Mouse (Mus musculus): ENCODE results near the gene Camk2g. TPM values are rescaled to one million over a fixed set of nuclear protein-coding genes. Genes with fewer than 3 reads are reported as not detected.
A peak's percentile ranks its signal among the peaks of the same experiment; 100 is the strongest.

Camk2g gene
- total RNA-seq, 2 experiments from 2014 or later = 186 to 188 TPM

GRCm38 (mm10) chr14:20702741-20703381 is 91.0 kb downstream of the Camk2g start, which contains the start of gene Chchd1:
Gene Chchd1, plus strand, starts transcription at chr14:20703006.
- peak; percentile 90 to 93 for DNase-seq (ENCODE audit: low spot score in 2 of 2)

GRCm38 (mm10) chr14:20702096-20702740 is 91.7 kb downstream of the Camk2g start:
- no peak for DNase-seq (ENCODE audit: low spot score in 2 of 2)

DNA sequence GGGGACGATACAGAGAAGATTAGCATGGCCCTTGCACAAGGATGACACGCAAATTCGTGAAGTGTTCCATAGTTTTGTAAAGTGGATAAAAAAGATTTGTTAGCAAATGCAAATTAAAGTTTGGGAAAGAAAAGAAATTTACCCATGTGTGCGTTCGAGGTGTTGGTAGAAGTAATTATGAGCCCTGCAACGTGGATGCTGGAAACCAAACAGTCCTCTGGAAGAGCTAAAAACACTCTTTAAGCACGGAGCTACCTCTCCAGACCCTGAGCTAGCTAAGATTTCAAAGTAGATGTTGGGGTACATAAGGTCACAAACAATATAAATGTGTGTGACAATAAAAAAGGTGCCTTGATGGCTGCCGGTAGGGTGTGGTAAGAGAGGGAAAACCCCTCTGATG is 92.3 kb downstream of the Camk2g start:
- DNase-seq (ENCODE audit: low spot score in 2 of 2) = no peak

GRCm38 (mm10) chr14:20700362-20700761 is 93.5 kb downstream of the Camk2g start:
- DNase-seq (ENCODE audit: low spot score in 2 of 2) = no peak

DNA sequence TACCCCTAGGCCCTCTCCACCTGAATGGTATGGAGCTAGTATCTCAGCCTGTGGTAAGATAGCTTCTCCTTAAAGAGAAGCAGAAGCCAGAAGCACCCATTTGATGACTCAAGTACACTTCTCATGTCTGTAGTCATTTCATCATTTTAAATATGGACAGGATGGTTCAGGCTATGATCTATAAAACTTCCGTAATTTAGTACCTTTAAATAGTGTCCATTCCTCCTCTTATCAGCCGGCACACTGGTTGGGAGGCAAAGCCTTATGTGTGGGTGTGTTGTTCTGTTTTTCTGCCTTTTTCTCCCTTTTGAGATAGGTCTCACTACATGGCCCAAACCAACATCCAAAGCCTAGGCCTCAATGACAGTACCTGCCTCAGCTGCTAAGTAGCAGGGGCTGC is 95.4 kb downstream of the Camk2g start:
- DNase-seq (ENCODE audit: low spot score in 2 of 2) = no peak

DNA sequence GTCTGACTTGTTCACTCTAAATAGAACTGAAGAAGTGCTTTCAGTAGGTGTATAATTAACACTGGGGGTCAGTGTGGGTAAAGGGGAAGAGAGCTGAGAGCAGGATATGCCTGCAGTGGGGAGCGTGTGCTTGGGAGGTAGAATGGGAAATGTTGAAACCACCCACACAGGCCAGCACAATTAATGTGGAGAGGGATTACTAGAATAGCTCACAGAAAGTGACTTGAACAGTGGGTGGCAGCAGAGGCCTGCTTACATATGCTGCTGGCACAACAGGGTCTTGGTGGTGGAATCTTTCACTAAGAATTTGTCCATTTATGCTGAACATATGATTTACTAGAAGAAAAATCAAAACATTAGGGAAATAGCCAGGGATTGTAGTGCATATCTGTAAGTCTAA is 96.9 kb downstream of the Camk2g start:
- peak; percentile 33 to 71 for DNase-seq (ENCODE audit: low spot score in 2 of 2)

GRCm38 (mm10) chr14:20695761-20696520 is 97.9 kb downstream of the Camk2g start:
- DNase-seq (ENCODE audit: low spot score in 2 of 2) = peak in 1 of 2 experiments; percentile 41

- peak; percentile 80 to 86 for DNase-seq (ENCODE audit: low spot score in 2 of 2)
Measured at GRCm38 (mm10) chr14:20694884-20695760, 98.8 kb downstream of the Camk2g start, which contains the start of gene Fut11. Gene Fut11, plus strand, starts transcription at chr14:20694968.

DNA sequence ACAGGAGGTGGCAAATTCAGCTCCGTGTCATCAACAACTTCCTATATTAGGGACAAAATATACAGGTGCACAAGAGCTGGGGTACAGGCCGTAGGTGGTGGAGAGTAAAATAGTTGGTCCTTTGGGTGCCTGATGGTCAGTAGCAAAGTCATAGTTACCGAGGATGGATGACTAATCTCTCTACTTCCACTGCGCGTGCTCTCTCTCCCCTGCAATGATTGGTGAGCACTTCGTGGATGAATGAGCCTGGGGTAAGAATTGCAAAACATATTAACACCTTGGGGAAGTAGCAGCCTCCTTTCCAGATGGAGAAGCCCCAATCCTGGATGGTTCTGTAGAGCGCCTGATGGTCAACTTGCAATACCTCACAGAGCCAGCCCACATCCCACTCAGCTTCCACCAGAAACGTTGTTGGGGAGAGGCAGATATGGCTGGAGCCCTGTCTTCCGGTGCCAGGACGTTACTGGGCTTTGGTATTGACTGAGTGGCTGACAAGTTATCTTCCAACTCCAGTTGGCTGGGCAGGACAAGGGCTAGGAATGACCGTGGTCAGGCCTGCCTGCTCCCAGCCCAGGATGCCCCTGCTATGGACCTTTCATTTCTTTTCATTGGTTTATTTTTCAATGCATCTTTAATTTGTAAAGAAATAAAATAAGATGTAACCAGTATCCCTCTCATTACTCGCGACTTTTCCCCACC is 99.6 kb downstream of the Camk2g start:
- no peak for DNase-seq (ENCODE audit: low spot score in 2 of 2)

GRCm38 (mm10) chr14:20693589-20694101 is 100.2 kb downstream of the Camk2g start:
- no peak for DNase-seq (ENCODE audit: low spot score in 2 of 2)

- no peak for DNase-seq (ENCODE audit: low spot score in 2 of 2)
Measured at GRCm38 (mm10) chr14:20691772-20692171, 102.1 kb downstream of the Camk2g start.

DNA sequence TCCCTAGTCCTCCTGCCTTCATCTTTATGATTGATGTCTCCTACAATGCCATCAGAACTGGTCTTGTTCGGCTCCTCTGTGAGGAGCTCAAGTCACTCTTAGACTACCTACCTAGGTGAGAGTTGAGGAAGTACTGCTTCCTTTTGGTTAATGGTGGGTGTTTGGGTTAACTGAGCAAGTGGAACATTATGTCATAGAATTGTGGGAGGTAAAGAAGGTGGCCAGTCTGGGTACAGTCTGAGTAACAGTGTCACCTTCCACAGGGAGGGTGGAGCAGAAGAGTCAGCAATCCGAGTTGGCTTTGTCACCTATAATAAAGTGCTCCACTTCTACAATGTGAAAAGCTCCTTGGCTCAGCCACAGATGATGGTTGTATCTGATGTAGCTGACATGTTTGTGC is 104.9 kb downstream of the Camk2g start:
- DNase-seq (ENCODE audit: low spot score in 2 of 2) = no peak

DNA sequence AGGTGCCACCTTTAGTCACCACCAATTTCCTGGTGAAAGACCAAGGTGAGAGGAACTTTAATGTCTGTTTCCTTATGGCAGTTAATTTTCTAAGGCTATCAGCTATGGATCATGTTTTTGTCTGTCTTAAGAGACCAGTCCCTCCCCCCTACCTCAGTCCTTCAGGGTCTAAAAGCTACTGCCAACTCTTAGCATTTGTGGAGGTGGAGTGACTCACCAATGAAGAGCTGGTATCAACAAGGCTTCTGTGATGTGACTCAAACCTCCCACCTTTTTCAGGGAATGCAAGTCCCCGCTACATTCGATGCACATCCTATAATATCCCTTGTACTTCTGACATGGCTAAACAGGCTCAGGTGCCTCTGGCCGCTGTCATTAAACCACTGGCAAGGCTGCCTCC is 107.3 kb downstream of the Camk2g start:
- no peak for DNase-seq (ENCODE audit: low spot score in 2 of 2)

Small RNA genes lying within 50 kb of the gene (microRNA-seq; reads per million reads assigned to microRNA genes)
- 1.4 to 2.3 reads per million in 2 experiments for gene Mir6946

Other genes with a start within 250 kb of the Camk2g start
- gene Ppp3cb, start 247.5 kb downstream of the Camk2g start, total RNA-seq (2021) = 100 to 1,000 TPM; 373 to 392 TPM
- 10 to 100 TPM; 38.6 to 51.9 TPM for gene Usp54, start 153.0 kb downstream of the Camk2g start, total RNA-seq (2021)
- not detected for gene Myoz1, start 137.5 kb downstream of the Camk2g start, total RNA-seq (2021)
- under 1 TPM; 0.35 to 0.57 TPM for gene Synpo2l, start 125.7 kb downstream of the Camk2g start, total RNA-seq (2021)
- 100 to 1,000 TPM; 106 to 110 TPM for gene Sec24c, start 119.8 kb downstream of the Camk2g start, total RNA-seq (2021)
- 10 to 100 TPM; 18.2 to 18.5 TPM for gene Fut11, start 99.1 kb downstream of the Camk2g start, total RNA-seq (2021)
- 10 to 100 TPM; 48.4 to 51.8 TPM for gene Chchd1, start 91.1 kb downstream of the Camk2g start, total RNA-seq (2021)
- 100 to 1,000 TPM; 142 to 161 TPM for gene Zswim8, start 86.5 kb downstream of the Camk2g start, total RNA-seq (2021)
- 10 to 100 TPM; 14.3 to 18.1 TPM for gene Ndst2, start 59.5 kb downstream of the Camk2g start, total RNA-seq (2021)
- 1 to 10 TPM; 3.7 to 4.6 TPM for gene Plau, start 42.6 kb upstream of the Camk2g start, total RNA-seq (2021)
- 10 to 100 TPM; 36.6 to 42.6 TPM for gene Vcl, start 135.3 kb upstream of the Camk2g start, total RNA-seq (2021)